Mouse (Mus musculus): ENCODE results near the gene Agrp. TPM values are rescaled to one million over a fixed set of nuclear protein-coding genes. Genes with fewer than 3 reads are reported as not detected.

The Agrp gene
- polyA plus RNA-seq, 1 experiment from 2014 or later, result 1.3 TPM

GRCm38 (mm10) chr8:105621841-105622240, 15.4 kb downstream of the Agrp start:
- Histone ChIP-seq H3K27ac (replicated peaks) (peak overlapping the region; percentile 75), H3K9me3 (no peaks in the 10 kb centered on the region), H3K4me3 (no peak overlapping the region), H3K9ac (replicated peaks) (no peak overlapping the region; the same call in 1 of the 2 replicates), H3K4me2 (replicated peaks) (no peak overlapping the region), H3K36me3 (peaks cover 57% of the 10 kb centered on the region), H3K4me1 (peaks cover 19% of the 10 kb centered on the region), H3K27me3 (no peaks in the 10 kb centered on the region)
- no peak for ATAC-seq (ENCODE audit: low FRiP score, low read depth)
- 77% methylated on average over 4 of the region's 4 CpGs for WGBS

- H3K9ac ChIP-seq (replicated peaks), result no peak overlapping the region; the same call in 1 of the 2 replicates
- H3K4me3 ChIP-seq, result no peak overlapping the region
- no peak overlapping the region for H3K4me2 ChIP-seq (replicated peaks)
- no peaks in the 10 kb centered on the region for H3K27me3 ChIP-seq
- WGBS, result 91% methylated on average over 21 of the region's 21 CpGs
- no peaks in the 10 kb centered on the region for H3K9me3 ChIP-seq
- peaks cover 19% of the 10 kb centered on the region for H3K4me1 ChIP-seq
- ATAC-seq (ENCODE audit: low FRiP score, low read depth), result no peak
- H3K36me3 ChIP-seq, result peaks cover 64% of the 10 kb centered on the region
- no peak overlapping the region for H3K27ac ChIP-seq (replicated peaks)
Observed at GRCm38 (mm10) chr8:105620946-105621720, 16.1 kb downstream of the Agrp start.

DNA sequence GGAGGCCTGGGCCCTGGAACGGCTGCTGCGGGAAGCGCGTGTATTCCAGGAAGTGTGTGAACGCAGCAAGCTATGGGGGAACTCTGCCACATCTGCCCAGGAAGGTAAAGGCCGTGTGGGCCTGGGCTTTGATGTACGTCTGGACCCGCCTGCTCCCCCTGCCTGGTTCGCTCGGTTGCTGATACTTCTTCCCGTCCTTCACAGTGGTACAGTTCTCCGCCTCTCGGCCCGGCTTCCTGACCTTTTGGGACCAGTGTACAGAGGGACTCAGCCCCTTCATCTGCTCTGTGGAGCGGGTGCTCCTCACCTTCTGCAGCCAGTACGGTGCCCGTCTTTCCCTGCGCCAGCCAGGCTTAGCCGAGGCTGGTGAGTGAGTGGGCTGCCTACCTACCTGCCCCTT, 17.0 kb downstream of the Agrp start:
- WGBS, result 88% methylated on average over 19 of the region's 19 CpGs

GRCm38 (mm10) chr8:105618892-105619591, 18.2 kb downstream of the Agrp start:
- peaks cover 81% of the 10 kb centered on the region for H3K36me3 ChIP-seq
- no peak overlapping the region for H3K27ac ChIP-seq (replicated peaks)
- whole genome bisulfite sequencing, result 95% methylated on average over 19 of the region's 19 CpGs
- ATAC-seq (ENCODE audit: low FRiP score, low read depth), result no peak
- no peak overlapping the region for H3K4me3 ChIP-seq
- H3K9ac ChIP-seq (replicated peaks), result no peak overlapping the region
- H3K4me2 ChIP-seq (replicated peaks), result no peak overlapping the region
- peaks cover 16% of the 10 kb centered on the region for H3K27me3 ChIP-seq
- H3K4me1 ChIP-seq, result peaks cover 26% of the 10 kb centered on the region
- no peaks in the 10 kb centered on the region for H3K9me3 ChIP-seq

More for the DNA sequence above, 17.0 kb downstream of the Agrp start:
- Histone ChIP-seq H3K4me3 (no peak overlapping the region), H3K36me3 (peaks cover 73% of the 10 kb centered on the region), H3K4me2 (replicated peaks) (no peak overlapping the region), H3K27me3 (peaks cover 5% of the 10 kb centered on the region), H3K9me3 (no peaks in the 10 kb centered on the region), H3K27ac (replicated peaks) (no peak overlapping the region), H3K9ac (replicated peaks) (no peak overlapping the region), H3K4me1 (peaks cover 19% of the 10 kb centered on the region)
- no peak for ATAC-seq (ENCODE audit: low FRiP score, low read depth)

DNA sequence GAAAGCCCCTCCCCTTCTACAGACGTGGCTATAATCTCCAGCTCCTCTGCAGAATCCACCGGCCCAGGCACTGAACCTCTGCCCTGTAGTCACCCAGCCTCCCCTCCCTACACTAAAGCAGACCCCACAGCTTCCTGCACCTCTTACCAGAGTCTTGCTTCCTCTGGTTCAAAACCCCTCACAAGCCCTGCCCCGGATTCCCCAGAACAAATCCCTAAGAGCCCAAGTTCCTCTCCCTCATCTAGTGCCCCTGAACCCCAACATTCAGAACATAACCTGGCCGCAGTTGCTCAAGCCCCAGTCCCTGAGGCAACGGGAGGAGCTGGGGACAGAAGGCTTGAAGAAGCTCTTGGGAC, 18.9 kb downstream of the Agrp start:
- Histone ChIP-seq H3K4me3 (no peak overlapping the region), H3K27me3 (peaks cover 22% of the 10 kb centered on the region), H3K4me2 (replicated peaks) (no peak overlapping the region), H3K36me3 (peaks cover 74% of the 10 kb centered on the region), H3K9ac (replicated peaks) (0 out of 2 replicates have a peak overlapping the region, but pooled peaks have one; percentile 15), H3K4me1 (peaks cover 29% of the 10 kb centered on the region), H3K27ac (replicated peaks) (no peak overlapping the region), H3K9me3 (no peaks in the 10 kb centered on the region)
- 96% methylated on average over 5 of the region's 5 CpGs for WGBS
- no peak for ATAC-seq (ENCODE audit: low FRiP score, low read depth)

- Histone ChIP-seq H3K27me3 (peaks cover 28% of the 10 kb centered on the region), H3K9ac (replicated peaks) (0 out of 2 replicates have a peak overlapping the region, but pooled peaks have one; percentile 15), H3K4me1 (peaks cover 27% of the 10 kb centered on the region), H3K9me3 (no peaks in the 10 kb centered on the region), H3K36me3 (peaks cover 74% of the 10 kb centered on the region), H3K4me2 (replicated peaks) (no peak overlapping the region), H3K4me3 (no peak overlapping the region), H3K27ac (replicated peaks) (no peak overlapping the region)
- WGBS, result 92% methylated on average over 21 of the region's 21 CpGs
- no peak for ATAC-seq (ENCODE audit: low FRiP score, low read depth)
Observed at GRCm38 (mm10) chr8:105617451-105618278, 19.5 kb downstream of the Agrp start.

DNA sequence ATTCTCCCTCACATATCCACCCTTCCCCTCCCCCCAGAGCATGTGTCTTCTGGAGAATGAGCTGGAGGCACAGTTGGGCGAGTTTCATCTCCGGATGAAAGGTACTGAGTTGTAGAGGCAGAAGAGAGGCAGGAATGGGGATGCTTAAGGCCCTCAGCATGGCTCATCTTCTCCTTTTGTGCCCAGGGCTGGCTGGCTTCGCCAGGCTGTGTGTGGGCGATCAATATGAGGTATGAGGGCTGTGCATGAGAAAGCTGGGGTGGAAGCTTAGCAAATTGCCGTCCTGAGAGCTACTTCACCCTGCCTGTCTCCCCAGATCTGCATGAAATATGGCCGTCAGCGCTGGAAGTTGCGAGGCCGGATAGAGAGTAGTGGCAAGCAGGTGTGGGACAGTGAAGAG, 21.3 kb downstream of the Agrp start:
- Histone ChIP-seq H3K27ac (replicated peaks) (no peak overlapping the region), H3K27me3 (peaks cover 39% of the 10 kb centered on the region), H3K4me1 (peaks cover 16% of the 10 kb centered on the region), H3K36me3 (peaks cover 64% of the 10 kb centered on the region), H3K9ac (replicated peaks) (no peak overlapping the region), H3K4me3 (no peak overlapping the region), H3K9me3 (no peaks in the 10 kb centered on the region), H3K4me2 (replicated peaks) (no peak overlapping the region)
- WGBS, result 95% methylated on average over 9 of the region's 9 CpGs
- ATAC-seq (ENCODE audit: low FRiP score, low read depth), result no peak

- peak overlapping the region; percentile 87 for H3K4me2 ChIP-seq (replicated peaks)
- peak; percentile 59 for ATAC-seq (ENCODE audit: low FRiP score, low read depth)
- peak overlapping the region; percentile 53 for H3K9ac ChIP-seq (replicated peaks)
- peak overlapping the region; percentile 49 for H3K4me3 ChIP-seq
- peaks cover 45% of the 10 kb centered on the region for H3K36me3 ChIP-seq
- no peaks in the 10 kb centered on the region for H3K9me3 ChIP-seq
- peaks cover 39% of the 10 kb centered on the region for H3K27me3 ChIP-seq
- 2% methylated on average over 41 of the region's 50 CpGs for WGBS
- no peak overlapping the region for H3K27ac ChIP-seq (replicated peaks)
- H3K4me1 ChIP-seq, result peaks cover 16% of the 10 kb centered on the region
Observed at GRCm38 (mm10) chr8:105613830-105614511, 23.2 kb downstream of the Agrp start.

GRCm38 (mm10) chr8:105613037-105613436, 24.2 kb downstream of the Agrp start:
- H3K4me3 ChIP-seq, result peak overlapping the region; percentile 19; the same call in 1 of the 2 replicates
- no peak for ATAC-seq (ENCODE audit: low FRiP score, low read depth)
- H3K36me3 ChIP-seq, result peaks cover 35% of the 10 kb centered on the region

GRCm38 (mm10) chr8:105611836-105612235, 25.4 kb downstream of the Agrp start:
- Histone ChIP-seq H3K9ac (replicated peaks) (no peak overlapping the region), H3K27ac (replicated peaks) (no peak overlapping the region), H3K4me2 (replicated peaks) (no peak overlapping the region), H3K27me3 (peaks cover 39% of the 10 kb centered on the region), H3K9me3 (no peaks in the 10 kb centered on the region), H3K36me3 (peaks cover 23% of the 10 kb centered on the region), H3K4me1 (peaks cover 26% of the 10 kb centered on the region), H3K4me3 (no peak overlapping the region)
- WGBS, result 85% methylated on average over 9 of the region's 9 CpGs
- no peak for ATAC-seq (ENCODE audit: low FRiP score, low read depth)

More at GRCm38 (mm10) chr8:105613037-105613436, 24.2 kb downstream of the Agrp start:
- H3K27ac ChIP-seq (replicated peaks), result no peak overlapping the region
- no peak overlapping the region for H3K9ac ChIP-seq (replicated peaks)
- no peaks in the 10 kb centered on the region for H3K9me3 ChIP-seq
- H3K27me3 ChIP-seq, result peaks cover 39% of the 10 kb centered on the region
- H3K4me2 ChIP-seq (replicated peaks), result peak overlapping the region; percentile 87; the same call in 1 of the 2 replicates
- H3K4me1 ChIP-seq, result peaks cover 16% of the 10 kb centered on the region
- WGBS, result 4% methylated on average over 20 of the region's 20 CpGs

- 0 out of 2 replicates have a peak, but pooled peaks cover 3% of the 10 kb centered on the region for H3K36me3 ChIP-seq
- 74% methylated on average over 4 of the region's 4 CpGs for WGBS
- H3K27me3 ChIP-seq, result peaks cover 30% of the 10 kb centered on the region
- no peak overlapping the region for H3K9ac ChIP-seq (replicated peaks)
- H3K9me3 ChIP-seq, result no peaks in the 10 kb centered on the region
- no peak for ATAC-seq (ENCODE audit: low FRiP score, low read depth)
- H3K4me2 ChIP-seq (replicated peaks), result no peak overlapping the region
- no peak overlapping the region for H3K27ac ChIP-seq (replicated peaks)
- peaks cover 40% of the 10 kb centered on the region for H3K4me1 ChIP-seq
- H3K4me3 ChIP-seq, result no peak overlapping the region
Observed at GRCm38 (mm10) chr8:105609771-105610170, 27.4 kb downstream of the Agrp start.
